Mouse (Mus musculus): ENCODE results near the gene Cmklr1. TPM values are rescaled to one million over a fixed set of nuclear protein-coding genes. Genes with fewer than 3 reads are reported as not detected.
"Not testable (repeated sequence)": the region's sequence is repeated elsewhere in the genome, so short reads cannot be mapped to it uniquely, and the experiment has no call there.

Cmklr1 gene
- polyA plus RNA-seq, 1 experiment, result 75.4 TPM

- not testable (repeated sequence) for DNase-seq (ENCODE audit: low read depth)
Measured at GRCm38 (mm10) chr5:113586458-113586849, 63.8 kb downstream of the Cmklr1 start.

DNA sequence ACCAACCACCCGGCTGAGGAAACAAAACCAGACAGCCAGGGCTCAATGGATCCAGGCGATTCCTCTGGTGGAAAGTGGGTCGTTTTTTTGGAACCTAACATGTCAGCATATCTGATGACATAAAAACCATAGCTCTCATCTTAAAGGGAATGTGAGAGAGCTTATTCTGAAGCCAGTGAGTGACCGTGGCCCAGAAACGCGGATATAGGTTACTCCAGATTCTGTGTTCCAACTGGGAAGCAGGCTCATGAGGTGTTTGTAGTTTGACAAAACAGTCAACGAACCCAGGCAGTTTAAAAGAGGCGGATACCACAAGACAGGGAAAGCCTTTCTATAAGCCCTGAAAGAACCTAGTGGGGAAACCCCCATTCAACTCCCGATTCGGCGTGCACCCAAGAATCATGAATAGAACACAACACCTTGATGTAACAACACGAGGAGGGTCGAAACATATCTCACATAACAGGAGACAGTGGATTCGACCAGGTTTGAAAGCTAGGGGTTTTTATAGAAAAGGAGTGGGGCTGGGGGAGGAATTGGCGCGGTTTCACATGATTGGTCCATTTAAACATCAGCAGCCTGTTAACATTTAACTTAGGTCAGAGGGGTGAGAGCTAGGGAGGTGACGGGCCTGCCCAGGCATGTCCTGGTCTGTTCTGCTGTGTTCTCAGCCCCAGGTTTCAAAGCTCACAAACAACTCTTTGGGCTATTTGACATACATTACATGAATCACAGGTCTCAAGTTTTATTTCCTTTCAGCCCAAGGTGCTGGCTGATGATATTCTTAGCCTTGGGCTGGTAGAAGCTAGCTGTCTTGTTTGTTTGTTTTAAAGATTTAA, 64.4 kb downstream of the Cmklr1 start:
- not testable (repeated sequence) for DNase-seq (ENCODE audit: low read depth)

GRCm38 (mm10) chr5:113584439-113584838, 65.8 kb downstream of the Cmklr1 start:
- no peak for DNase-seq (ENCODE audit: low read depth)

- no peak for DNase-seq (ENCODE audit: low read depth)
Measured at GRCm38 (mm10) chr5:113583424-113584162, 66.6 kb downstream of the Cmklr1 start.

DNA sequence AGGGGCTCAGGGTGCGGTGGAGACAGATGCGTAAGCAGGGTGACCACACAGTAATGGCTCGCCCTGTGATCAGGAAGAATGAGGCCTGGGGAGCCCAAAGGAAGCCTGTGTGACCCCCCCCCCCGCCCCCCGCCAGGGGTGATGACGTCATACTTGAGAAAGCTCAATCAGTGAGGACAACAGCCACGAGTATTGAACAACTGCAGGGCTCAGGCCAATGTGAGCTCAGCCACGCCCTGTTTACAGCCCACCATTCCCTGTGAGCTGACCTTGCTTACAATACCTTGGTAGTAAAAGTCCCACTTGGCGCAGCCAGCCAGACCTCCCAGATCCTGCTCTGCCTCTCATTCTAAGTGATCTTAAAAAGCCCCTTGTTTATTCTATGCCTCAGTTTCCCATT, 69.4 kb downstream of the Cmklr1 start:
- DNase-seq (ENCODE audit: low read depth), result no peak

GRCm38 (mm10) chr5:113580248-113580647, 70.0 kb downstream of the Cmklr1 start:
- DNase-seq (ENCODE audit: low read depth), result no peak

DNA sequence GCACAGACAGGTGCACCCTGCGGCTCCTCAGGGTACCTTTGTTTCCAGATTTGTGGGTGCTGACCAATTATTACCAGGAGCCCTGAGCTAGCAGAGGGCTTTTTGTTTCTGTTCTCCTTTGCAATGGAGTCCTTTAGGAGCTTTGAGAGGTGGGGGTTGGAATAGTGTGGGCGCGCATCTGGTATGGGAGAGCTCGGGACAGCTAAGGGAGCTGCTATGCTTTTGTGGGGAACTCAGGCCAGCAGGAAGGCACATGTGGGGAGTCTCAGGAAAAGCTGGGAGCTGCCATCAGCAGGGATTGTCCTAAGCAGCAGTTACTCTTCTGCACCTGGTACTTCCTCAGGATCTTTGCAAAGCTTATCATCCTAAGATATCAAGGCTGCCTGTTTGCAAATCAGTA, 71.1 kb downstream of the Cmklr1 start:
- DNase-seq (ENCODE audit: low read depth), result no peak

DNA sequence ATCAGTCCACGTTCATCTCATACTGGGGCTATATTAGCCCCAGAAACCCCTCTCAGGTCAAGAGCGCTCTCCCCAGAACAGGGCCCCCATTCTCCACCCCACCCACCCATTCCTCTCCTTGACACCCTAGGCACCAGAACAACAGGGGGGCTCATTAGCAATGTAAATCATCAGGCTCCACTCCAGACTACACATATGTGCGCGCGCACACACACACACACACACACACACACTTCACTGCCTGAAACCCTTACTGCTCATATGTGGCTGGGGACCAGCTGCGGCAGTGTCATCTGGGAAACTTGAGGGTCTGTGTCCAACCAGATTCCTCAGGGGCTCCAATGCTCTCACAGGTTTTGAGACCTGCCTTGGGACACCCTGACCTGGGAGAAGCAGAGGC, 71.8 kb downstream of the Cmklr1 start:
- no peak for DNase-seq (ENCODE audit: low read depth)

GRCm38 (mm10) chr5:113577555-113577954, 72.7 kb downstream of the Cmklr1 start:
- DNase-seq (ENCODE audit: low read depth), result no peak

- no peak for DNase-seq (ENCODE audit: low read depth)
Measured at GRCm38 (mm10) chr5:113570056-113570717, 80.0 kb downstream of the Cmklr1 start.

GRCm38 (mm10) chr5:113565858-113566257, 84.4 kb downstream of the Cmklr1 start:
- DNase-seq (ENCODE audit: low read depth), result no peak

DNA sequence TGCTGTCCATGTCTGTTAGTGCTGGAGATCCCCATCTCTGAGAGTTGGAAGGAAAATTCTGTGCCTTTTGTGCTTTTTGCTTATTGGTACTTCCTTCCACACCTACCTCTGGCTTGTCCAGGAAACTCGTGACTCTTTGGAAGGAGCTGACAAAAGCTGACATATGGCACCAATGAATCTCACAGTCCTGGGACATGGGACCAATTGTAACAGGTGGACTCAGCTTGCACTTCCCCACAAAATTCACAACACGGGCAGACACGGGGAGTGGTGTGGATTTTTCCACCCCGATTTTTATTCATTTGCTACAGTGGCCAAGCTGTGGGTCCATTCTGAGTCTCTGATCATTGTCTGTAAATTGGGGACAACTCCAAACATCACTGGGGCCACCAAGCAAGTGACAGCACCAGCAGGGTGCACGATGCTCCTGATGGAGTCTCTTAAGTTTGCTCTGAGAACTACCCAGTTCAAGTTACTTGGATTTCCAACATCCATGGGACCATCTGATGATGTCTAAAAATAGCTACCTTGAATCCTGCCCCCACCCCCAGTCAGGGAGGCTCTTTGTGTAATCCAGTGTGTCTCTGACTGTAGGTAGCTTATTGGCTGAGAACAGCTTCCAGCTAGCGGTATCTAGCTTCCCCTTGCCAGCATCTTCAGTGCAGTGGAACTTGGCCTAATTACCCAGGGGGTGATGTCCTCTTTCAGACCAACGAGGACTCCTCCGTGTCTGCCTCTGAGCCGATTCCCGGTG, 84.9 kb downstream of the Cmklr1 start:
- DNase-seq (ENCODE audit: low read depth), result no peak

DNA sequence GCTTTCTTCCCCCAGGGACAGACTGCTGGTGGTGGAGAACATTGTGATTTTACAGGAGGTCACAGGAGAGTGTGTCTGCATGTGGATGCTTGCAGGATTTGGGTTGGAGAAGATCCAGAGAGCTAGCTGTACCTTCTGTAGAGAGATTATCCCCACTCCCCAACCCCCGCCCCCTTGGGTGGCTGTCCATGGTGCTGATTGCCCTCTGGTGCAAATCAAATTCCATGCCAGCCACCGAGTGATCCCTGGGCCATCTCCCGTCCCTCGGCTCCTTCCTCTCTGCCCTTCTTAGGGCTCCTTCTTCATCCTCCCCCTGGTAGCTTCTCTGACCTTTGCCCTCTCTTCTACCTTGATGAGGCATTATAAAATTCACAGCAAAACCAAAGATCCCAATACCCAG, 85.8 kb downstream of the Cmklr1 start:
- no peak for DNase-seq (ENCODE audit: low read depth)

Other genes starting within 250 kb of the Cmklr1 start
- 4.9 and 5.9 TPM in 2 replicates for gene Wscd2, start 160.1 kb downstream of the Cmklr1 start, polyA plus RNA-seq (2012; rRNA removed)
- gene 1700069L16Rik, start 74.3 kb upstream of the Cmklr1 start, polyA plus RNA-seq (2012; rRNA removed), result not detected in 2 replicates
- gene Ficd, start 85.4 kb upstream of the Cmklr1 start, polyA plus RNA-seq (2012; rRNA removed), result 16.0 and 17.0 TPM in 2 replicates
- 15.4 and 19.2 TPM in 2 replicates for gene Sart3, start 122.1 kb upstream of the Cmklr1 start, polyA plus RNA-seq (2012; rRNA removed)
- 139 and 177 TPM in 2 replicates for gene Iscu, start 122.3 kb upstream of the Cmklr1 start, polyA plus RNA-seq (2012; rRNA removed)
- 16.5 and 18.7 TPM in 2 replicates for gene Tmem119, start 150.1 kb upstream of the Cmklr1 start, polyA plus RNA-seq (2012; rRNA removed)
- 20.9 and 22.3 TPM in 2 replicates for gene Selplg, start 182.2 kb upstream of the Cmklr1 start, polyA plus RNA-seq (2012; rRNA removed)